16 mouse cellular contexts compared by ENCODE assay signal in the genomic region with DNA sequence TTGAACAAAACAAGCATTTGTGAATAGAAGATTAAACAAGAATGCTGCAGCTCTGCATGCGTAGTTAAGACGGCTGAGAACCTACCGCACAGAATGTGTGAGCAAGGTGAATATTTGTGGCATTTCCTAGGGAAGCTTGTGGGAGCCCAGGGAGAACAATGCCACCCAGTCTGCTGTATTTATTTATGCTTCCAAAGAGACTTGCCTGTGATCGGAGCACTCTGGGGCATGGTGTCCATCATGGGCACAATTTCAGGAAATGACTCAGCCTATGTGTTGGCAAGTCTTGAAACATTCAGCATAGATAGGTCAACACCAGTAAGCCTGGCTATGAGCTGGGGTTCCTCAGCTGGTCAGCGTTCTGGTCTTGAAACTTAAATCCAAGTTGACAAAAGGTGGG.
DNase-seq lines count a peak whose midpoint lies in the region; ATAC-seq and TF ChIP-seq lines count a peak whose summit lies in the region.
"Had no signal": no experiment of that assay in that cellular context is flagged by ENCODE, and none has a peak within 500 bp of the region (broad histone marks: within the 10 kb centered on the region; RNA-seq: fewer than 3 reads in every experiment).

No protein-coding gene starts in this region.

- no peaks in the 10 kb centered on the region for H3K27me3 ChIP-seq in lung, postnatal 0 days (replicated peaks; ENCODE audit: insufficient read depth, low read length)
- H3K27me3 ChIP-seq: heart, embryonic 13.5 days had no signal

- intact Hi-C loops in gastrocnemius, adult 2 months (cut with DNase I): no loop called here

- H3K36me3 ChIP-seq in lung, postnatal 0 days (ENCODE audit: insufficient read depth, low read length): no peaks in the 10 kb centered on the region
- H3K36me3 ChIP-seq: heart, embryonic 13.5 days; limb, embryonic 15.5 days; neural tube, embryonic 13.5 days had no signal

- peak; percentile 68 to 88 for DNase-seq in adrenal gland, adult (ENCODE audit: inconsistent age in 2 of 2, low spot score in 1 of 2)
- no peak for DNase-seq in adrenal gland, postnatal 25 days
- peak; percentile 16 for DNase-seq in 3134 (ENCODE audit: extremely low read depth, insufficient read length, low spot score)
- DNase-seq in adrenal gland, postnatal 14 days: peak; percentile 56
- DNase-seq in lung, postnatal 0 days (ENCODE audit: low spot score): peak; percentile 52
- no peak for DNase-seq in frontal cortex, adult 2 months (ENCODE audit: extremely low spot score in 1 of 2, low spot score in 1 of 2)
- no peak for DNase-seq in gastrocnemius, adult 2 months
- no peak for DNase-seq in right cerebral cortex, postnatal 36 days (ENCODE audit: low spot score in 2 of 2)
- DNase-seq: cerebellum, postnatal 10 days; kidney, adult 9 months; kidney, postnatal 4 days; right cerebral cortex, postnatal 4 days had no signal

- ATAC-seq in lung, postnatal 0 days: peak; percentile 77
- ATAC-seq: forebrain, embryonic 14.5 days had no signal

- no peaks in the 10 kb centered on the region for H3K9me3 ChIP-seq in lung, postnatal 0 days (ENCODE audit: low read length)
- H3K9me3 ChIP-seq: limb, embryonic 15.5 days had no signal

- H3K27ac ChIP-seq in lung, postnatal 0 days (ENCODE audit: low read length): no peak overlapping the region
- no peak overlapping the region for H3K27ac ChIP-seq in gastrocnemius, adult 2 months
- H3K27ac ChIP-seq: heart, embryonic 13.5 days; limb, embryonic 15.5 days; neural tube, embryonic 13.5 days had no signal

- 32% methylated on average over 5 of the region's 5 CpGs for WGBS in lung, postnatal 0 days

- no peak overlapping the region for H3K4me2 ChIP-seq in lung, postnatal 0 days (replicated peaks; ENCODE audit: low read depth, low read length)
- H3K4me2 ChIP-seq: heart, embryonic 13.5 days; limb, embryonic 15.5 days; neural tube, embryonic 13.5 days had no signal

- TF ChIP-seq CTCF in lung, postnatal 0 days (IDR thresholded peaks at IDR 0.05): no peak
- no peak for TF ChIP-seq CTCF in gastrocnemius, adult 2 months (IDR thresholded peaks at IDR 0.05)

- no peaks in the 10 kb centered on the region; the same call in 1 of the 2 replicates for H3K4me1 ChIP-seq in lung, postnatal 0 days (ENCODE audit: insufficient read depth, low read depth, low read length)

- 0 out of 2 replicates have a peak, but pooled peaks have one; percentile 47 for TF ChIP-seq EP300 in lung, postnatal 0 days (IDR thresholded peaks at IDR 0.05)

- no peak overlapping the region for H3K4me3 ChIP-seq in lung, postnatal 0 days (ENCODE audit: low read depth, low read length)
- H3K4me3 ChIP-seq in gastrocnemius, adult 2 months: no peak overlapping the region
- H3K4me3 ChIP-seq: heart, embryonic 13.5 days; limb, embryonic 15.5 days; neural tube, embryonic 13.5 days had no signal

- no peak overlapping the region for H3K9ac ChIP-seq in lung, postnatal 0 days (replicated peaks; ENCODE audit: low read depth)
- H3K9ac ChIP-seq: heart, embryonic 13.5 days; limb, embryonic 15.5 days; neural tube, embryonic 13.5 days had no signal

Comparison
In these comparisons a context has a peak if more than half of its experiments do, and no peak if none do; other contexts are left out.
1. DNase-seq: peak in adrenal gland, adult (2 of 2), 3134 (single experiment), adrenal gland, postnatal 14 days (single experiment) and lung, postnatal 0 days (single experiment); none in adrenal gland, postnatal 25 days (single experiment), frontal cortex, adult 2 months (0 of 2), gastrocnemius, adult 2 months (single experiment) and right cerebral cortex, postnatal 36 days (0 of 2).